Mouse (Mus musculus): ENCODE measurements around the gene Ndufaf2. TPM values are rescaled to one million over a fixed set of nuclear protein-coding genes. Genes with fewer than 3 reads are reported as not detected.

Gene Ndufaf2
- polyA plus RNA-seq, 1 experiment from 2014 or later = 55.4 TPM

DNA sequence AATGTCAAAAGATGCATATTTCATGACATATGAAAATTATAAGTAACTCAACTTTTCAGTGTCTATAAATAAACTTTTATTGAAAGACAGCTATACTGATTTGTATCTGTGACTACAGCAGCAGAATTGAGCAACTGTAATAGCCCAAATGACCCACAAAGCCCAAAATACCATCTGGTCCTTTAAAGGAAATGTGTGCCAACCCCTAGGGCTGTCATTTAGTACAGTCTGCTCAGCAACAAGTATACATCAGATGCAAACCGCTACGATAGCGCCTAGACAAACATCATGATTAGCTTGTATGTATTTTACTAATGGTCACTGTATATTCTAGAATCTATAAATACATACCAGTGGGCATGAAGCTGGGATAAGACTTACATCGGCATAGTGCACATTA, 74.3 kb downstream of the Ndufaf2 start:
- no peak for ATAC-seq (ENCODE audit: extremely low read depth, insufficient number of reproducible peaks, low FRiP score, low TSS enrichment)
- Histone ChIP-seq H3K27ac (replicated peaks) (no peak overlapping the region), H3K4me2 (no peak overlapping the region), H3K36me3 (no peaks in the 10 kb centered on the region), H3K9me3 (no peaks in the 10 kb centered on the region), H3K4me1 (no peaks in the 10 kb centered on the region), H3K27me3 (replicated peaks) (no peaks in the 10 kb centered on the region), H3K9ac (no peak overlapping the region), H3K4me3 (no peak overlapping the region)
- 94% methylated on average over 4 of the region's 4 CpGs for WGBS

DNA sequence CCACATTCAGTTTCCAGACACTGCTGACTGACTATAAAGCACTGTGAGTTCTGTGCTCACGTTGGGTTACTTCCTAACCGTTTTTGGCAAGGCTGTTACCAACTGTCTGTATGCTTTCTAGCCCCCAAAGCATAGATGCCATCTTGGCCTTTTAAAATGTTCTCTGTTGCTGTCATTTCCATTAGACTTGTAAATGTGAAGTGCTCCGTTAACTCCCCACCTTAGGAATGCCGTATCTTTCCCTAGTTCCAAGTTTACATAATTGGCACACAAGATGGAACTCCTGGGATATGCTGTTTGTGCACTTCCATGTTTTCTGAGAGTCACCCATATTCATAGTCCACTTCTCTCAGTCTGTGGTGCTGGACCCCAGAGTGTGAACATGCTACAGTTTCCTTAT, 80.5 kb downstream of the Ndufaf2 start:
- no peak overlapping the region for H3K4me2 ChIP-seq
- H3K27me3 ChIP-seq (replicated peaks) = no peaks in the 10 kb centered on the region
- no peaks in the 10 kb centered on the region for H3K36me3 ChIP-seq
- 84% methylated on average over 4 of the region's 4 CpGs for WGBS
- H3K9me3 ChIP-seq = no peaks in the 10 kb centered on the region
- H3K27ac ChIP-seq (replicated peaks) = no peak overlapping the region
- H3K4me3 ChIP-seq = no peak overlapping the region
- ATAC-seq (ENCODE audit: extremely low read depth, insufficient number of reproducible peaks, low FRiP score, low TSS enrichment) = no peak
- no peak overlapping the region for H3K9ac ChIP-seq
- no peaks in the 10 kb centered on the region for H3K4me1 ChIP-seq

DNA sequence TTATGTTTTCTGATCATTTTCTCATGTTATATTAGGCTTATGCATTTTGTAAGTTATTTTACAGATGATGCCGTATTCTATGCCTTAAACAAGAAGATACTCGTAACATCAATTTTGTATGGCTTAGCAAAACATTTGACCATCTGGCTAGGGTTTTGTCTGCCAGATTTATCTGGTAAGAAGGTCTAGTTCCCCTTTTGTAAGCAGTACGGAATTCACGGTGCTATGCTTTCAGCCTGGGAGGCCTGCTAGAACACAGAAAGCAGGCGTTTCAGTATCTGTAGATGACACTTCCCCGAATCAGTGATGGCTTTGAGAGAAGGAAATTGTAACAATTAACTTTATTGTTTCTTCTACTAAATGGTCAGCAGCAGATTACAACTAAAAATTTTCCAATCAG, 80.9 kb downstream of the Ndufaf2 start:
- ATAC-seq (ENCODE audit: extremely low read depth, insufficient number of reproducible peaks, low FRiP score, low TSS enrichment) = no peak
- H3K36me3 ChIP-seq = no peaks in the 10 kb centered on the region
- no peaks in the 10 kb centered on the region for H3K4me1 ChIP-seq
- no peak overlapping the region for H3K4me3 ChIP-seq
- no peaks in the 10 kb centered on the region for H3K9me3 ChIP-seq
- H3K27ac ChIP-seq (replicated peaks) = no peak overlapping the region
- no peaks in the 10 kb centered on the region for H3K27me3 ChIP-seq (replicated peaks)
- H3K4me2 ChIP-seq = no peak overlapping the region
- H3K9ac ChIP-seq = no peak overlapping the region
- 72% methylated on average over 6 of the region's 6 CpGs for WGBS

DNA sequence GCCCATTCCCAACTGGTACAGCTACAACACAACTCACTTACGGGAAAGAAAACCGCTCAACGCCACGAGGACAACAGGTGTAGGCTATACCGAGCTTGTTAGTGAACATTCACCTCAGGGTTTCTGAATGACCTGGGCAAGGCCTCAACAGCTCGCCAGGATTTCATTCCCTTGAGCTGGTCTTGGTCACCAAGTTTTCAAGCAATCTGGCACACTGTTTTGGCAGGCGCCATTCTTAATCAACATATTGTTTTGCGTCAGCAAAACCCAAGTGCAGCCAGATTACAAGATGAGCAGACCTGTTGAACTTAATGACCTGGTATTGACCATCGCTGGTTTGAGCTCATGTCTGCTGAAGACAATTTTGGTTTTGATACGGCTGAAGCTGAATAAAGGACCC, 88.3 kb downstream of the Ndufaf2 start:
- Histone ChIP-seq H3K4me1 (no peaks in the 10 kb centered on the region), H3K4me3 (no peak overlapping the region), H3K9ac (no peak overlapping the region), H3K9me3 (no peaks in the 10 kb centered on the region), H3K27ac (replicated peaks) (no peak overlapping the region), H3K4me2 (no peak overlapping the region), H3K36me3 (no peaks in the 10 kb centered on the region), H3K27me3 (replicated peaks) (no peaks in the 10 kb centered on the region)
- ATAC-seq (ENCODE audit: extremely low read depth, insufficient number of reproducible peaks, low FRiP score, low TSS enrichment) = no peak
- 91% methylated on average over 10 of the region's 10 CpGs for WGBS

DNA sequence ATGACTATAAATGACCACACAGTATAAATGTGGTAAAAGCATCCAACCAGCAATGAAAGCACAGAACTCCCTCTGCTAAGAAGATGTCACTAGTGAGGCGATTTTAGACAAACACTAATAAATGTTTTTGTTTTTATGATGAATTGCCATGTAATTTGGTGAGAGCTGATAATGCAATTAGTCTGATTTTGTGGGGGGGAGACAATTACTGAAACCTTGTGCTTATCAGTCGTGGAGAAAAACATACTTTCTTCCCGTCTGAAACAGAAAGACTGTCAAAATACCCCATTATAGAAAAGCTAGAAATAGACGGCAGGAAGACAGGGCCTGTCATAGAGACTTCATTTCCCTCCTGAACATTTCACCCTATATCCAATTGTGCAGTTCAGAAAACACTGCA, 89.3 kb downstream of the Ndufaf2 start:
- Histone ChIP-seq H3K27me3 (replicated peaks) (no peaks in the 10 kb centered on the region), H3K4me2 (no peak overlapping the region), H3K27ac (replicated peaks) (no peak overlapping the region), H3K9ac (no peak overlapping the region), H3K36me3 (no peaks in the 10 kb centered on the region), H3K4me1 (no peaks in the 10 kb centered on the region), H3K9me3 (no peaks in the 10 kb centered on the region), H3K4me3 (no peak overlapping the region)
- WGBS = 55% methylated on average over 4 of the region's 4 CpGs
- ATAC-seq (ENCODE audit: extremely low read depth, insufficient number of reproducible peaks, low FRiP score, low TSS enrichment) = no peak

DNA sequence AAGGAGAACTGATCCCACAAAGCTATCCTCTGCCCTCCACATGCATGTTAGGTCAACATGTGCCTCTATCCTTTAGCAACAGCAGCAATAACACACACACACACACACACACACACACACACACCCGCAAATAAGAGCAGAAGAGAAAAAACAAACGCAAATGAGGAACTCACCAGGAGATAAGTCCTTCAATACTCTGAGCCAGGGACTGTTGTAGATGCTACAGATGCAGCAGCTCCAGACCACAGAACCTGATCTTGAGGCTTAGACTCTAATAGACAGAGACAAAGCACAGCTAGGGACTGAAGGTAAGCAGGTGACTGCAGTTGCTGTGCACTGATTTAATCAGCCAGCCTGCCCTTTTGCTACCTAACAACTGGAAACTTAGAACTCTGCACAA, 92.4 kb downstream of the Ndufaf2 start:
- Histone ChIP-seq H3K4me2 (no peak overlapping the region), H3K9ac (no peak overlapping the region), H3K9me3 (no peaks in the 10 kb centered on the region), H3K4me1 (no peaks in the 10 kb centered on the region), H3K27me3 (replicated peaks) (no peaks in the 10 kb centered on the region), H3K36me3 (no peaks in the 10 kb centered on the region), H3K27ac (replicated peaks) (no peak overlapping the region), H3K4me3 (no peak overlapping the region)
- no peak for ATAC-seq (ENCODE audit: extremely low read depth, insufficient number of reproducible peaks, low FRiP score, low TSS enrichment)
- 59% methylated on average over 2 of the region's 2 CpGs for WGBS

DNA sequence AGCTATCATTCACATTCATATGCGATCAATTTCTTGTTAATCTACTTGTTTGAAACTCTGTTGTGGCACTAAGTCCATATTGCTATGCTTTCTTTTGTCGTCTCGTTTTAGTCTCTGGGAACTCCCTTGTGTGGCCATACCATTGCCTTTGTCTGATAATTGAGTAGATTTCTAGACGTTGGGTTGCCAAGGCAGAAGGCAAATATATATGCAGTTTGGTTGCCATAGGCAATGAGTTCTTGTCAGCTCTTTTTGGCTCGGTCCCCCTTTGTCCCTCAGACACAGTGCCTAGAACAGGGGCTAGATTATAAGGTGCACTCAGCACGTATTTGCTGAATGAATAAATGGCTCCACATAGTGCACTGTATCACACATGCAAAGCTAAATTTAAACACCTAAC, 94.1 kb downstream of the Ndufaf2 start:
- no peak for ATAC-seq (ENCODE audit: extremely low read depth, insufficient number of reproducible peaks, low FRiP score, low TSS enrichment)
- Histone ChIP-seq H3K4me1 (no peaks in the 10 kb centered on the region), H3K36me3 (no peaks in the 10 kb centered on the region), H3K4me2 (no peak overlapping the region), H3K4me3 (no peak overlapping the region), H3K27ac (replicated peaks) (no peak overlapping the region), H3K9me3 (no peaks in the 10 kb centered on the region), H3K27me3 (replicated peaks) (no peaks in the 10 kb centered on the region), H3K9ac (no peak overlapping the region)
- WGBS = 80% methylated on average over 6 of the region's 6 CpGs

DNA sequence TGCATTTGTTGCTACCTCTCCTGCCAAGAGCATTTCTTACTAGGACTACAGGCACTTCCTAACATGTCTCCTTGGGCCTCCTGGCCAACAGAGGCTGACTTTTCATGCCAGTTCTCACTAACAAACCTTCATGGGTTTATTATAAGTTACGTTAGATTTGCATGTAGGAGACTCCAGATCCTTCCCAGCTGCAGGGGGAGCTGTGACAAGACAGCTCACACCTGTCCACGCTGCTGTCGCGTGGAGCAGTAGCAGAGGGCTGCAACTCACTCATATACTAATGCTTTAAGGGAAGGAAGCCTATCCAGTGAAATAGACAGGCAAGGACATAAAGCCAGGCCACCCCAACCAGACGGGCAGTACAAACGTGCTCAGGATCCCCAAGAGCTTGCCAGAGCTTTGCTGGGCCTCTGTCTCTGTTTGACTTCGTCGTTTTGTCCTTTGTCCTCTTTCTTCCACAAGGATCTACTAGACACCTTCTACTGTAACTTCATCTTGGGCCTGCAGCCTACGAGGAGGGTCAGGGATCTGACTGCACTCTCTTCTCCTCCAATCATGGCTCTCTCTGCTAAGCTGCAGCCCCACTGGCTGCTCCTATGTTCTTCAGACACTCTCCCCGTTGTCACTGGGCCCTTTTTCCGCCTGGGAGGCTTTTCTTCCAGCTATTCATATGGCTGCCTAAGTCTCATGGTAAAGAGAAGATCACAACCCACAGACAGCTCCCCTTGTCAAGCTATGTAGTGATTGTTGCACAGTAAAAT, 94.9 kb downstream of the Ndufaf2 start:
- Histone ChIP-seq H3K36me3 (no peaks in the 10 kb centered on the region), H3K4me1 (no peaks in the 10 kb centered on the region), H3K9me3 (no peaks in the 10 kb centered on the region), H3K4me2 (no peak overlapping the region), H3K27me3 (replicated peaks) (no peaks in the 10 kb centered on the region), H3K9ac (no peak overlapping the region), H3K4me3 (no peak overlapping the region), H3K27ac (replicated peaks) (no peak overlapping the region)
- WGBS = 72% methylated on average over 11 of the region's 11 CpGs
- ATAC-seq (ENCODE audit: extremely low read depth, insufficient number of reproducible peaks, low FRiP score, low TSS enrichment) = no peak

DNA sequence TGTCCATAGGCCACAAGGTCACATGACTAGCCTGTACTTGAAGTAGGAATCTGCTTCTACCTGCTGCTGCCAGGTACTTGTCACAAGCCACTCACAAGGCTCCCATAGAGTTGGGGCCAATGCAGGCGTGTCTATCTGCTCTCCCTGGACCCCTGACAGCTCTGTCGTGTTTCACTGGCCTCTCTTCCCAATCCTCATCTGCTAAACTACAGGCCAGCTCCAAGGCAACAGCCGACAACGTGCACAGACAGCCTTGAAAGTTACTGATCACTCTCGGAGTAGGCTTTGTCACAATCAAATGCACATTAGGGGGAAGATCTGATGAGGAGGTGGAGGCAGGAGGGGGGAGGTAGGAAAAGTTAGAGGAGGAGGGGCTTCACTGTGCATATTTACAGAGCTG, 95.5 kb downstream of the Ndufaf2 start:
- 55% methylated on average over 5 of the region's 5 CpGs for WGBS
- no peak overlapping the region for H3K27ac ChIP-seq (replicated peaks)

DNA sequence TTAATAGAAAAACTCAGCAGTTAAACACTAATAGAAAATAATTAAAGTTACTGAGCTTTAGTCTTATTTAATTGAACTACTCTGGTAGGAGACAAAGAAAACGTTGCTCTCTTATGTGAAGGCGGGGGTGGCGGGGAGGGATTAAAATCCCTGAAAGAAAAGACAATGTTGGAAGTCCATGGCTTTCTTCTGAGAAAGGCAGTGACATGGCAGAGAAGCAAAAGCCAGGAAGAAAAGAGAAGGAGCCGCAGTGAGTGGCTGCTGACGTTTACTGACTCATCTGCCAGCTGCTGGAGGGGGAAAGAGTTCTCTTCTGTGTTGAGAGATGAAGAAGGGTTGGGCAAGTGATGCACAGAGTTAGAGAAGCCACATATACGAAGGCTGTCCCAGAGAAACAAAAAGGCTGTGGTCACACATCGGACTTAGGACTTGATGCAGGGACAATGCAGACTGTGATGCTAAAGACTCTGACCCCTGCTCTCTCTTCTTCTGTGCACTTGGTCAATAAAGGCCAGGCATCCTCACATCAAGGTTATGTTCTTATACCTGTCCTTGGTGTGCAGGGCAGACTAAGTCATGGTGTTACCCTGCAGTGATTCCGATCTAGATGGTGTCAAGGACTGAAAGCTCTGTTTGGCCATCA, 97.4 kb downstream of the Ndufaf2 start:
- peaks cover 7% of the 10 kb centered on the region; the same call in 1 of the 2 replicates for H3K4me1 ChIP-seq
- WGBS = 68% methylated on average over 8 of the region's 8 CpGs

More for the DNA sequence above, 95.5 kb downstream of the Ndufaf2 start:
- H3K4me2 ChIP-seq = no peak overlapping the region
- no peaks in the 10 kb centered on the region for H3K36me3 ChIP-seq
- no peaks in the 10 kb centered on the region for H3K4me1 ChIP-seq
- no peaks in the 10 kb centered on the region for H3K27me3 ChIP-seq (replicated peaks)
- no peak for ATAC-seq (ENCODE audit: extremely low read depth, insufficient number of reproducible peaks, low FRiP score, low TSS enrichment)
- no peak overlapping the region for H3K4me3 ChIP-seq
- H3K9me3 ChIP-seq = no peaks in the 10 kb centered on the region
- H3K9ac ChIP-seq = no peak overlapping the region

DNA sequence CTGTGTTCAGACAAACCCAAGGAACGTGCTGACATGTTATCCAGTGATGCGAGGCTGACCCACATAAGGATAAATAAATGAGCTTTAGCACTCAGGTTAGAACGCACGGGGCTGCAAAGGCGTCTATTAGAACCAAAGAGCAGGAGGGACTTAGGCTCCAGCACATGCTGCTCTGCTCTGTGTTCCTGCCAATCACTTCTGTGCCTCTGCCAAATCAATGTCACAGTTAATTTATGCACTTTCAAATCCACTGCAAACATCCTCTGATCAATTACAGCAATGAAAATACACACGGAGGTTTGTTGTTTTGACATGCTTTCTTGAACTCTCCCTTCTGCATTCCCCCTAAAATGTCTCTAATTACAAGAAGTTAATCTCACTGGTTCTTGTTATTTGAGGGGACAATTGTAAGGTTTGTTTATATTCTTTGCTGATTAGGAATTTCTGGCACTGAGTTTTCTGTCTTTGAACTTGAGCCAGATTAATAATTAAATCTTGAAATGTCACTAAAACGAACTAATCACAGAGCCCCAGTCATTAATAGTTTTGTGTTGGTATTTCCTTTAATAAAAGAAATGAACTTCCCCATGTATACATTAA, 98.0 kb downstream of the Ndufaf2 start:
- no peak overlapping the region for H3K9ac ChIP-seq
- ATAC-seq (ENCODE audit: extremely low read depth, insufficient number of reproducible peaks, low FRiP score, low TSS enrichment) = no peak
- H3K4me3 ChIP-seq = no peak overlapping the region
- peaks cover 7% of the 10 kb centered on the region; the same call in 1 of the 2 replicates for H3K4me1 ChIP-seq
- no peaks in the 10 kb centered on the region for H3K27me3 ChIP-seq (replicated peaks)
- H3K27ac ChIP-seq (replicated peaks) = no peak overlapping the region
- H3K9me3 ChIP-seq = no peaks in the 10 kb centered on the region
- 58% methylated on average over 7 of the region's 7 CpGs for WGBS
- H3K36me3 ChIP-seq = no peaks in the 10 kb centered on the region
- H3K4me2 ChIP-seq = no peak overlapping the region

More for the DNA sequence above, 97.4 kb downstream of the Ndufaf2 start:
- no peak overlapping the region for H3K4me3 ChIP-seq
- no peaks in the 10 kb centered on the region for H3K9me3 ChIP-seq
- H3K36me3 ChIP-seq = no peaks in the 10 kb centered on the region
- H3K9ac ChIP-seq = no peak overlapping the region
- H3K4me2 ChIP-seq = no peak overlapping the region
- no peaks in the 10 kb centered on the region for H3K27me3 ChIP-seq (replicated peaks)
- no peak for ATAC-seq (ENCODE audit: extremely low read depth, insufficient number of reproducible peaks, low FRiP score, low TSS enrichment)
- H3K27ac ChIP-seq (replicated peaks) = no peak overlapping the region

Measured in heart, embryonic 13.5 days (tissue).